Mouse (Mus musculus): ENCODE data around the gene Cldn10.
A peak's percentile ranks its signal among the peaks of the same experiment; 100 is the strongest.

Gene Cldn10

GRCm38 (mm10) chr14:118827283-118827904, 39.7 kb downstream of the Cldn10 start:
- no peak for DNase-seq (ENCODE audit: low spot score)

DNA sequence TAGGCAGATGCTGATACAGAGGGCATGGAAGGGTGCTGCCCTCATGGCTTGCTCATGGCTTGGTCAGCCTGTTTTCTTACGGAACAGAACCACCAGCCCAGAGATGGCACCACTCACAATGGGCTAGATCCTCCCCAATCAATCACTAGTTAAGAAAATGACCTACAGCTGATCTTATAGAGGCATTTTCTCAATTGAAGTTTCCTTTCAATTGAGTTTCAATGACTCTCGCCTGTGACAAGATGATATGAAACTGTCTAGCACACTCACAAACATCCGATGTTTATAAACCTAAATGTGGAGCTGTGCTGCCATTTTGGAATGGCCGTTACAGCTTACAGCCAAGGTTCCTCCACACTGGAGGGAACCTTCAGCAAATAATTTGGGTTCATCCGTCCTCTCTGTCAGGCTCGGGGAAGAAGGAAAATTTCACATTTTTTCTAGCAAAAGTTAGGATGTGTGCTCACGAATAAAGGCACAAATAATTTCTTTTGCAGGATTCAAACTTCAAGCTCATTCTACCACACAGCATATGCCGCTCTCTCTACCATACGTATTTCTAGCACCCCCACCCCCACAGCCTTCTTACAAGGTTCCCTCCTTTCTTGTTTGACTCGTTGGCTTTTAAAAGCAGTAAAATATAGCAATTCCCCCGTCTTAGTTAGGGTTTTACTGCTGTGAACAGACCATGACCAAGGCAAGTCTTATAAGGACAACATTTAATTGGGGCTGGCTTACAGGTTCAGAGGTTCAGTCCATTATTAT, 41.8 kb downstream of the Cldn10 start:
- DNase-seq (ENCODE audit: low spot score), result no peak

GRCm38 (mm10) chr14:118831597-118831996, 43.9 kb downstream of the Cldn10 start:
- no peak for DNase-seq (ENCODE audit: low spot score)

- DNase-seq (ENCODE audit: low spot score), result no peak
Measured at GRCm38 (mm10) chr14:118833241-118833640, 45.5 kb downstream of the Cldn10 start.

DNA sequence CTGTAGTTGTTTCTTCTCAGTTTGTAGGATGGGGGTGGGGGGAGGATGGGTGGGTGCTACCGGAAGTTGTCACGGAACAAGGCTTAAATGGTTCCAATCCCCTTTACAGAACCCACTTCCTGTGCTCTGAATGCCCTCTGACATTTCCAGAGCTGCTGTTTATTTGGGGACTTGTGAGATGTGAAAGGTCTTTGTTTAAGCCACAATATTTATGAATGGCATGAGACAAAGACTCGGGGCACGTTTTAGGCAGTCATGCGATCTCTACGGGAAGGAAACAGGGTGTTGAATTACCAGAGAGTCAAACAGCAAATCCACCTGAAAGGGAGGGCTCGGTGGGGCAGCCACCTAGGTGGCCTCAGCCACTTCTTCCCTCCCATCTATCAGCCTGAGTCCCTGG, 46.6 kb downstream of the Cldn10 start:
- no peak for DNase-seq (ENCODE audit: low spot score)

DNA sequence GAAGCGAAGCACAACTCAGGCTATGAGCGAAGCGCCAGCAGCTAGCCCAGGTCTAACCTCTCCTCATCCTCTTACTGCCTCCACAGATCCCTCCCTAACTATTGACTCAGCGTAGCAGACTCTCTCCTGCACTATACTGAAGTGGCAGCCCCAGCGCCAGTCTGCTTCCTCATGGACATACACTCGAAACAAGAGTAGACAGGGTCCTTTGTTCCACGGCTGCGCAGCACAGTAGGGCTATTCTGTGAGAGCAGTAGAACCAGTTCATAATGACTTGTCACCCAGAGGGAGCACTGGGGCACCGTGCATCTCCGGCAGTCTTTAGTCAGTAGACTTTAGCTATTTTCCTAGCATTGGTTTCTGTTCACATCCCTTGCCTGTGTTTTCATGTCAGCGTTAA, 48.4 kb downstream of the Cldn10 start:
- no peak for DNase-seq (ENCODE audit: low spot score)

- DNase-seq (ENCODE audit: low spot score), result no peak
Measured at GRCm38 (mm10) chr14:118836754-118837153, 49.0 kb downstream of the Cldn10 start.

DNA sequence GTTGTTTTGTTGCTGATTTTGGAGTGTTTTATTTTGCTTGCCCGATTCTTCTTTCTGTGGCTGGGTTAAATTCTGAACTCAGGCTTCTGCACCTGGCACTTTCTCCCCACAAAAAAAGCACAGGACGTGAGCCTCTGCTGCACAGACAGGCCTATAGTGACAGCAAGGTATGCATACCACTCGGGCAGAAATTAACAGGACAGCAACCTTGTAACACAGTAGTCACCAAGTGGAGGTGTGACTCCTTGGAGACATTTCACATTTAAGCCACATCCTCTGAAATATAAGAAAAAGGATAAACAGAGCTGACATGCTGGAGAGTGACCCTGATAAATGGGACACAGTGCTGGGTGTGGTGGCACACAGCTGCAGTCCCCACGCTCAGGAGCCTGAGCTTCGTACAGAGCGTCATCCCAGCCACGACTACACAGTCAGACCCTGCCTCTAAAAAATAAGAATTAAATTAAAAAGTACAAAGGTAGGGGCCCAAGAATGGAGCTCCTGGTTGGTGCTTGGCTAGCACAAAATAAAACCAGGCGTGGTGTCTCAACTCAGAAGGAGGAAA, 50.9 kb downstream of the Cldn10 start:
- no peak for DNase-seq (ENCODE audit: low spot score)

DNA sequence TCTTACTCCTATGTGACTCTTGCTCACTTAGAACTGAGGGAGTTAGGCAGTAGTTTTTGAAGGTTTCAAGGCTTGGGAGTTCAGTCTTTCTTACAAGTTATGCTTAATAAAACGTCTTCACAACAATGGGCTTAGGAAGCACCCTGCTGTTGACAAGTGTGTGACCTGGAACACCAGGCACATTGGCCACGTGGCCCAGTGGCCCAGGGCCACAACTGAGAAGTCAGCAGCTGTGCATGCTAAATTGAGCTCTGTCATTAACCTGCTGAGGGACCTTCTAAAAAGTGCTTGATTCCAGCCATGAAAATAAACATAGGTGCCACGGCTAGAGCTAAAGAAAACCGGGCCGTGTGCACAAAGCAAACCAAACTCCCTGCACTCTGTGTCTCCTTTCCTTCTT, 51.7 kb downstream of the Cldn10 start:
- DNase-seq (ENCODE audit: low spot score), result no peak

GRCm38 (mm10) chr14:118840027-118840426, 52.3 kb downstream of the Cldn10 start:
- DNase-seq (ENCODE audit: low spot score), result no peak

GRCm38 (mm10) chr14:118842353-118842752, 54.6 kb downstream of the Cldn10 start:
- no peak for DNase-seq (ENCODE audit: low spot score)

- no peak for DNase-seq (ENCODE audit: low spot score)
Measured at GRCm38 (mm10) chr14:118846834-118847233, 59.1 kb downstream of the Cldn10 start.

DNA sequence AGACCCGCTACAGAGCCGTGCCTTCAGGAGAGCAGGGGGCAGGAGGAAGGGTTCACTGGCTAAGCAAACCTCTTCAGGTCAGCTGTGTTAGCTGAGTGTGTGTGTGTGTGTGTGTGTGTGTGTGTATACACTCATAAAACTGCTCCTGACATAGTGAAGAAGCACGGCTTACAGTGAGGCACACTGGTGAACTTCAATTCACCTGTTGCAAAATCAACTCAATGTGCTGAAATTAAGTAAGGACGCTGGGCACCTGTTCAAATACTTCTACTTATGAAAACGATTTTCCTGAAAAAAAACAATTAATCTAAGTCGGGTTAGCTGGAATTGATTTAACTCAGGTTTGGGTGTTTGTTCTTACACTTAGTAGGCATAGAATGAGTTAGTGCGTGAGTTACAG, 60.5 kb downstream of the Cldn10 start:
- no peak for DNase-seq (ENCODE audit: low spot score)

GRCm38 (mm10) chr14:118850011-118850695, 62.4 kb downstream of the Cldn10 start:
- DNase-seq (ENCODE audit: low spot score), result no peak

- DNase-seq (ENCODE audit: low spot score), result no peak
Measured at GRCm38 (mm10) chr14:118850696-118851035, 63.0 kb downstream of the Cldn10 start.

GRCm38 (mm10) chr14:118851496-118852107, 63.9 kb downstream of the Cldn10 start:
- no peak for DNase-seq (ENCODE audit: low spot score)

GRCm38 (mm10) chr14:118854371-118855114, 66.8 kb downstream of the Cldn10 start:
- DNase-seq (ENCODE audit: low spot score), result peak; percentile 20

DNA sequence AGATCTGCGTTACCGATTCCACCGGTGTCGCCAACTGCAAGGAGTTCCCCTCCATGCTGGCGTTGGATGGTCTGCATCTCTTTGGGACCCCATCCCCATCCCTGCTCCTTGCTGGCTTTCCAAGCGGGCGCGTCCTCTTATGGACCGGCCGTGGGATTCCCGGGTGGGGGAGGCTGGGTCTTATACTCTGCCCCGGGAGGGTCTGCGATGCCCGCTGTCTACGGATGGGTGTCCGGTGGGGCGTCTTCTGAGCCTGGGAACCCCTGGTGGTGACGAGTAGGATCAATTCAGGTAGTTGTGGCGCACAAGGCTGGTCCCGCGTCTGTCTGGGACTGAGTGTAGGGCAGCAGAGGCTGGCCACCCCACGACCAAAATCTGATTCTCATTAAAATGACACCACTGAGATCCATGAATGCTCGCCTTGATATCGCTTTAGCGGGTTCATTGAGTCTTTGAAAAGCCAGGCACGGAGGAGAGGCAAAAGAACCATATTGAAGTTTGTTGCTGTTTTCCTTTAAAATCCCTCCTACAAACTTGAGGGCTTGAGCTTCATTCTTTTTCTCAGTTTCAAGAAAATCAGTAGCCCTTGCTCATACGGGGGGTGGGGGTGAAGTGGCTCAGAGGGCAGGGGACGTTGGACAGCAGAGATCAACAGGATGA, 67.6 kb downstream of the Cldn10 start:
- DNase-seq (ENCODE audit: low spot score), result no peak

- no peak for DNase-seq (ENCODE audit: low spot score)
Measured at GRCm38 (mm10) chr14:118856563-118856962, 68.9 kb downstream of the Cldn10 start.

DNA sequence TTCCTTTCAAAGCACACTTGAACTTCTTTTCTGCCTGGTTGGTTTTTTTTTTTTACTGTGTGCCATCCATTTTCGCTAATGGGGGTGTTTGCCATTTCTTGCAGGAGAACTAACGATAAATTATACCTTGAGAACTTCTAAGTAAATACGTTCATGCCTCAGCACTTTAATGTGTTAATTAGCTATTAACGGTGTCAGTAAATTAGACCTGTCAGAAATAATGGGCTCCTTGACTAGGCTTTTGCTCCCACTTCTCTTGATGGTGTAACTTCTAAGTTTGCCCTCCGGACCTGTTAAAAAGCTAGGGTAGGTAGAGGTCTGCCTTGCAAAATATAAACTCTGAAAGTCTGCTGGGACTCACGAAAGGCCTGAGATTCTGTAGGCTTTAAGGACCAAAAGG, 70.6 kb downstream of the Cldn10 start:
- DNase-seq (ENCODE audit: low spot score), result no peak

DNA sequence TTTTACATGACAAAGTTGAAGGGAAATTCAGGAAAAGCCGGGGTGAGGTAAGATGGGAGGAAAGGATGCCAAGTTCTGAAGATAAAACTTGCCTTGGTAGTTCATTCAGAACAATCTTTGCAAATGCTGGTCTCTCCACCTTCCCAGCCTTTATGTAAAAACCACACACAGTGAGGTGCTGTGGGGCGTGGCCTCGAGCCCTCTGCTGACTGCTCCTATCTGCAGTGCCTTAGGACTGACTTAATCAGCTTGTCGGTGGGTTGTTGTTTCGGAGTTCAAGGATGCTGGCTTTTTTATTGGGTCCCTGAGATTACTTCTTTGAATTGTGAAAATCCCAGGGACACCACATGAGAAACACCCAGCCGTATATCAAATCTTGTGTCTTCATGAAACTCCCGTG, 74.5 kb downstream of the Cldn10 start:
- no peak for DNase-seq (ENCODE audit: low spot score)

All from urinary bladder, postnatal 25 days (tissue).